Mouse (Mus musculus) B cell, adult (primary cell): Measurements from ENCODE around the gene Neurl1b. TPM values are rescaled to one million over a fixed set of nuclear protein-coding genes. Genes with fewer than 3 reads are reported as not detected.

Experiments
- total RNA-seq: library from RNA; stranded (reverse); gene quantifications from 4 replicates; pipeline ENCODE4 v1.2.4, GENCODE M21; 2023; ENCODE audit not compliant: inconsistent age

Gene Neurl1b
- 0.10 to 0.45 TPM (median 0.26 TPM) in 4 replicates for total RNA-seq

DNA sequence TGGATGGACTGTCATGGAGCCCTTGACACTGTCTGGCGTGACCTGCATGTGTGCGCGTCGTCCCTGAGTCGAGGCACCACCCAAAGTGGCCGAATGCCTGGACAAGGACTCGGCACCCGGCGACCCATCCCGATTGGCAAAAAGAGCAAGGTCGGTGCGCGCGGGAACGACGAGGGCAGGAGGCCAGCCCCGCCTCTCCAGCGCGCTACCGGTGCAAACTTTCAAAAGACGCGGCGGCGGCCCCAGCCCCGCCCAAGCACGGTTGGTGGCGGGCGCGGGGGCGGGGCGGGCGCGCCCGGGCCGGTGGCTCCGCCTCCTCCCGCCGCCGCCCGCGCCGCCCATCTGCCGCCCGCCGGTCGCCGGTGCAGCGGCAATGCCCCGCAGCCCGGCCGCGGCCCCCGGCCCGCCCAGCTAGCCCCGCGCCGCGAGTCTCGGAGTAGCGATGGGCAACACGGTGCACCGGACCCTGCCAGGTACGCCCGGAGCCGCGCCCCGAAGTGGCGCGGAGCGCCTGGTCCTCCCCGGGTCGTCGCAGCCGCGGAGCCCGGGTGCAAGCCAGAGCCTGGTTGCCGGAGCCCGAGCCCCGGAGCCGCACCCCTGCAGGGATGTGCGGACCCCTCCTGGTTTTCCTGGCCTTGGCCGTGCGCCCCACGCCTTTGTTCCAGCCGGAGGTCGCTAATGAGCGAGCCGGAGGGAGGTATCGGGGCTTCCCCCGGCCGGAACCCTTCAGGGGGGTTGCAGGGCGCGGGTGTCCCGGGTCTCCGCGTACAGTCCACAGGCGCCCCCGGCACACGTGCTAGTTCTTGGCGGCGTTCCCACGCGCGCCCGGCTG is at the start of gene Neurl1b:
Gene Neurl1b, plus strand, starts transcription at position 307 of the 832 bp plus-strand sequence.

Other genes with a start within 250 kb of the Neurl1b start
- not detected in 4 replicates for gene Pdia2, start 215.7 kb upstream of the Neurl1b start, total RNA-seq
- 0.90 to 4.4 TPM (median 2.1 TPM) in 4 replicates for gene Rgs11, start 211.9 kb upstream of the Neurl1b start, total RNA-seq
- gene Arhgdig, start 207.0 kb upstream of the Neurl1b start, total RNA-seq = not detected in 4 replicates
- 15.1 to 23.8 TPM (median 16.9 TPM) in 4 replicates for gene Fam234a, start 170.6 kb upstream of the Neurl1b start, total RNA-seq
- 83.4 to 100 TPM (median 90.9 TPM) in 4 replicates for gene Luc7l, start 161.9 kb upstream of the Neurl1b start, total RNA-seq
- 41.0 to 46.0 TPM (median 44.5 TPM) in 4 replicates for gene Ergic1, start 146.7 kb downstream of the Neurl1b start, total RNA-seq
- gene Dusp1, start 147.3 kb downstream of the Neurl1b start, total RNA-seq = 675 to 870 TPM (median 790 TPM) in 4 replicates
- gene Atp6v0e, start 248.4 kb downstream of the Neurl1b start, total RNA-seq = 114 to 137 TPM (median 133 TPM) in 4 replicates